Mouse (Mus musculus): ENCODE measurements around the gene Cit. TPM values are rescaled to one million over a fixed set of nuclear protein-coding genes. Genes with fewer than 3 reads are reported as not detected.

The Cit gene
- polyA plus RNA-seq, 1 experiment from 2014 or later, result 19.9 TPM

DNA sequence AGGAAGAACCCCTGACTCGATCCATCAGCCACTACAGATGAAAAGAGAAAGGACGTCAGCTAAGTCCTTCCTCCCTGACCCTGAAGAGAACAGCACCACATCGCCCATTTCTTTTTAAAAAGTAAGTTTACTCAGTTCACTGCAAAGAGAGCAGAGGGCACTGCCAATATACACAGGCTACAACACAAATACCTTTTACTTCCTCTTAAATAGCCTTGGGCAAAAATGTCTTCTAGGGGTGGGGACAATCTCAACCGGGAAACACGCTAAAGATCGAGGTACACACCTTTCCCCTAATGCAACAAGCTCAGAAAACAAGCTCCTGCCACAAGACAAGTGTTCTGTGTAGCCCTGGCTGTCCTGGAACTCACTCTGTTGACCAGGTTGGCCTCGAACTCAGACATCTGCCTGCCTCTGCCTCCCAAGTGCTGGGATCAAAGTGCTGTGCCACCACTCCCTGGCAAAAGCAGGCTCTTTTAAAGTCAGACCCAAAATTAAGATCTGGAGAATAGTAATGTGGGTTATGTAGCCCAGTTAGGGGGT, 177.7 kb downstream of the Cit start:
- peak overlapping the region; percentile 94 for H3K4me2 ChIP-seq
- no peaks in the 10 kb centered on the region for H3K9me3 ChIP-seq (replicated peaks)
- peaks cover 43% of the 10 kb centered on the region for H3K4me1 ChIP-seq (replicated peaks)
- ATAC-seq (replicated peaks; ENCODE audit: insufficient number of reproducible peaks, insufficient read depth, low FRiP score, low read depth), result no peak
- peak overlapping the region; percentile 84; the same call in 1 of the 2 replicates for H3K27ac ChIP-seq
- no peak overlapping the region for H3K9ac ChIP-seq
- 72% methylated on average over 7 of the region's 7 CpGs for WGBS
- 0 out of 2 replicates have a peak, but pooled peaks cover under 1% of the 10 kb centered on the region for H3K27me3 ChIP-seq
- H3K36me3 ChIP-seq, result peaks cover 27% of the 10 kb centered on the region
- peak overlapping the region; percentile 86 for H3K4me3 ChIP-seq

- peak overlapping the region; percentile 84 for H3K27ac ChIP-seq
- no peak for ATAC-seq (replicated peaks; ENCODE audit: insufficient number of reproducible peaks, insufficient read depth, low FRiP score, low read depth)
- peaks cover 21% of the 10 kb centered on the region for H3K36me3 ChIP-seq
- peak overlapping the region; percentile 78 for H3K9ac ChIP-seq
- peak overlapping the region; percentile 94 for H3K4me2 ChIP-seq
- WGBS, result 28% methylated on average over 8 of the region's 8 CpGs
- 0 out of 2 replicates have a peak, but pooled peaks cover 3% of the 10 kb centered on the region for H3K27me3 ChIP-seq
- peaks cover 43% of the 10 kb centered on the region for H3K4me1 ChIP-seq (replicated peaks)
- H3K9me3 ChIP-seq (replicated peaks), result no peaks in the 10 kb centered on the region
- peak overlapping the region; percentile 86 for H3K4me3 ChIP-seq
Measured at GRCm38 (mm10) chr5:116023251-116023661, 178.2 kb downstream of the Cit start.

GRCm38 (mm10) chr5:116023821-116024284, 178.8 kb downstream of the Cit start:
- peak overlapping the region; percentile 86 for H3K4me3 ChIP-seq
- peak; percentile 38 for ATAC-seq (replicated peaks; ENCODE audit: insufficient number of reproducible peaks, insufficient read depth, low FRiP score, low read depth)
- H3K4me1 ChIP-seq (replicated peaks), result peaks cover 37% of the 10 kb centered on the region
- peak overlapping the region; percentile 78 for H3K9ac ChIP-seq
- H3K36me3 ChIP-seq, result peaks cover 19% of the 10 kb centered on the region; the same call in 1 of the 2 replicates
- H3K27ac ChIP-seq, result peak overlapping the region; percentile 84
- H3K9me3 ChIP-seq (replicated peaks), result no peaks in the 10 kb centered on the region
- H3K4me2 ChIP-seq, result peak overlapping the region; percentile 94
- under 1% methylated on average over 28 of the region's 28 CpGs for WGBS
- 0 out of 2 replicates have a peak, but pooled peaks cover 3% of the 10 kb centered on the region for H3K27me3 ChIP-seq

DNA sequence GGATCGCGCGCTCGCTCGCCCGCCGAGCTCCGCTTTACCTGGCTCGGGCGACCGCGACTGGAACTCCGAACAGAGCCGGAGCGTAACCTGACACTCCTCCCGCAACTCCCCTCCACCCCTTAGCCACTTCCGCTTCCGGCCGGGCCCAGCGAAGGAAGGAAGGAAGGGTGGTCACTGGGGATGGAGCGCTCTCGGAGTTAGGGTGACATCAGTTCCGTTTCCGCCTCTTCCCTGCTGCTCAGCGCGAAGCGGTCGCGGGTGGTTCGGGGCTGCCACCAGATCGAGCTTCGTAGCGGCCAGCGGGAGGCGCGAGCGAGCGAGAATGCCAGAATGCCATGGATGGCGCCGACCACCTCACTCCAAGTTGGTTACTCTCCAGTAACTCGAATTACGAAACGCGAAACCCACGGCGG, 179.3 kb downstream of the Cit start, which contains the start of gene Prkab1:
Gene Prkab1 (minus strand): TSS at position 182 of the 413 bp plus-strand sequence.
- H3K9me3 ChIP-seq (replicated peaks), result no peaks in the 10 kb centered on the region
- peak within 1 kb of the TSS; percentile 86 for H3K4me3 ChIP-seq
- peak; percentile 94 for ATAC-seq (replicated peaks; ENCODE audit: insufficient number of reproducible peaks, insufficient read depth, low FRiP score, low read depth)
- peaks cover 14% of the 10 kb centered on the region; the same call in 1 of the 2 replicates for H3K36me3 ChIP-seq
- peaks cover 7% of the 10 kb centered on the region; the same call in 1 of the 2 replicates for H3K27me3 ChIP-seq
- peaks cover 32% of the 10 kb centered on the region for H3K4me1 ChIP-seq (replicated peaks)
- peak within 1 kb of the TSS; percentile 78 for H3K9ac ChIP-seq
- H3K27ac ChIP-seq, result peak within 1 kb of the TSS; percentile 84
- WGBS, result under 1% methylated on average over 39 of the region's 46 CpGs
- H3K4me2 ChIP-seq, result peak within 1 kb of the TSS; percentile 94

GRCm38 (mm10) chr5:116026107-116026506, 181.0 kb downstream of the Cit start:
- H3K4me2 ChIP-seq, result no peak overlapping the region
- 76% methylated on average over 5 of the region's 5 CpGs for WGBS

DNA sequence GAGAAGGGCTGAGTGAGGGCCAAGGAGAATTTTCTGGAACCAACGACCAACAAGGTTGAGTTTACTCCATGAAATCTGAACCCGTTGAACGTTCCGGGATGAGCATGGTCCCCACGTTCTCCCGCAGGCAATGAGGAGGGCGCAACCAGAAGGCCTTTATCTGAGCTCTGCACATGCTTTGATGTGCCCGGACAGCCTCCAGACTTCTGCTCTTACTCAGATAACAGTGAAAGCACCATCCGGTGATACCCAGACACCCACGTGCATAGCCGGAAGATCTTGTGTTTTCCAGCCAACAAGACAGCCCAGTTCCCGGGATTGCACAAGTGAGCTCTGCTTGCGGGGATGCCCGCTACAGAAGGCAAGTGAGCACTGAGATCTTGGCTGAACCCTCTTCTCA, 181.5 kb downstream of the Cit start:
- Histone ChIP-seq H3K4me2 (no peak overlapping the region), H3K4me3 (no peak overlapping the region), H3K4me1 (replicated peaks) (peaks cover 25% of the 10 kb centered on the region), H3K9ac (no peak overlapping the region), H3K27me3 (peaks cover 16% of the 10 kb centered on the region), H3K9me3 (replicated peaks) (no peaks in the 10 kb centered on the region), H3K27ac (no peak overlapping the region), H3K36me3 (no peaks in the 10 kb centered on the region)
- no peak for ATAC-seq (replicated peaks; ENCODE audit: insufficient number of reproducible peaks, insufficient read depth, low FRiP score, low read depth)
- 48% methylated on average over 14 of the region's 14 CpGs for whole genome bisulfite sequencing

More at GRCm38 (mm10) chr5:116026107-116026506, 181.0 kb downstream of the Cit start:
- no peaks in the 10 kb centered on the region for H3K36me3 ChIP-seq
- H3K4me3 ChIP-seq, result no peak overlapping the region
- no peaks in the 10 kb centered on the region for H3K9me3 ChIP-seq (replicated peaks)
- peaks cover 16% of the 10 kb centered on the region for H3K27me3 ChIP-seq
- H3K27ac ChIP-seq, result no peak overlapping the region
- H3K9ac ChIP-seq, result no peak overlapping the region
- no peak for ATAC-seq (replicated peaks; ENCODE audit: insufficient number of reproducible peaks, insufficient read depth, low FRiP score, low read depth)
- peaks cover 25% of the 10 kb centered on the region for H3K4me1 ChIP-seq (replicated peaks)

DNA sequence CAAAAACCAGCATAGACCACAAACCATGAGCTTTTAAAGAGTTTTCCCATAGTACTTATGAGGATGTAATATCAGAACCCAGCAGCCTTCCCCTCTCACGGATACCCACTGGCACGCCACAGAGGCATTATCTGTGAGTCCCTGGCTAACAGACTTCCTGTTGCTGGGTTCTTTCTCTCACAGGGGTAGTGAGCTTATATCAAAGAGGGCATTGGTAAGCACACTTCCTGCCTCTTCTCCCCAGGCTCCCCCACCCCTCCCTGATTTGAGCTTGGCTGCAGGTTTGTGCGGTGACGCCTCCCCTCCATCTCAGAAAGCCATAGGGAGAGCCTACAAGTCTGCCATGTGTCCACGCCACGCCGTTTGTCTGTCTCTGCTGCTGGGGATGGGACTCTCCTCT, 184.0 kb downstream of the Cit start:
- Histone ChIP-seq H3K9me3 (replicated peaks) (no peaks in the 10 kb centered on the region), H3K4me2 (no peak overlapping the region), H3K27ac (no peak overlapping the region), H3K36me3 (no peaks in the 10 kb centered on the region), H3K27me3 (peaks cover 16% of the 10 kb centered on the region), H3K4me3 (no peak overlapping the region), H3K4me1 (replicated peaks) (peaks cover 8% of the 10 kb centered on the region), H3K9ac (no peak overlapping the region)
- WGBS, result 34% methylated on average over 7 of the region's 7 CpGs
- ATAC-seq (replicated peaks; ENCODE audit: insufficient number of reproducible peaks, insufficient read depth, low FRiP score, low read depth), result no peak

GRCm38 (mm10) chr5:116030566-116031189, 185.6 kb downstream of the Cit start:
- 8% methylated on average over 19 of the region's 19 CpGs for WGBS
- Histone ChIP-seq H3K4me3 (0 out of 2 replicates have a peak overlapping the region, but pooled peaks have one; percentile 5), H3K4me1 (replicated peaks) (peaks cover 5% of the 10 kb centered on the region), H3K27me3 (peaks cover 16% of the 10 kb centered on the region), H3K9ac (no peak overlapping the region), H3K27ac (no peak overlapping the region), H3K4me2 (peak overlapping the region; percentile 46), H3K9me3 (replicated peaks) (no peaks in the 10 kb centered on the region), H3K36me3 (no peaks in the 10 kb centered on the region)
- ATAC-seq (replicated peaks; ENCODE audit: insufficient number of reproducible peaks, insufficient read depth, low FRiP score, low read depth), result no peak

- no peak overlapping the region for H3K27ac ChIP-seq
- peak overlapping the region; percentile 46 for H3K4me2 ChIP-seq
- WGBS, result 3% methylated on average over 14 of the region's 14 CpGs
- no peak overlapping the region for H3K9ac ChIP-seq
- H3K4me3 ChIP-seq, result no peak overlapping the region
- H3K36me3 ChIP-seq, result no peaks in the 10 kb centered on the region
- H3K27me3 ChIP-seq, result peaks cover 16% of the 10 kb centered on the region
- H3K9me3 ChIP-seq (replicated peaks), result no peaks in the 10 kb centered on the region
- peaks cover 5% of the 10 kb centered on the region for H3K4me1 ChIP-seq (replicated peaks)
- ATAC-seq (replicated peaks; ENCODE audit: insufficient number of reproducible peaks, insufficient read depth, low FRiP score, low read depth), result no peak
Measured at GRCm38 (mm10) chr5:116031190-116031577, 186.1 kb downstream of the Cit start.

DNA sequence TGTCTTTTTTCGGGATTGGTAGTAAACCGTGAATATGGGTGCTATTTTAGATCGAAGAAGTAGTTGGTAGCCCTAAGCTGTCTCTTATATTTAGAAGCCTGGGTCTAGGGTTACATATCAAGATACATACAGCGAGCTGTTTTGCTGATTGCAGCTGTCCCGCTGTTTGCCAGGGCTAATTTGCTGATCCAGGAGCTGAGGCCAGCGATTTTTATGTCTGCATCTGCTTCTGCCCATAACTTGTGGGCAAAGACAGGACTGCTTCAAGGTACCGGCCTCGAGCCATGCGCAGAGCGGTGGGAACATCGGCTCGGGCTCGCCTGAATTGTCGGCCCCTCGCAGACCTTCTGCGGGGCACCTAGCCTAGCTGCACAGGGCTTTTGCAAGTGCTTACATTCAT, 191.4 kb downstream of the Cit start:
- no peaks in the 10 kb centered on the region for H3K9me3 ChIP-seq (replicated peaks)
- H3K9ac ChIP-seq, result no peak overlapping the region
- no peak overlapping the region for H3K4me2 ChIP-seq
- 69% methylated on average over 16 of the region's 16 CpGs for WGBS
- no peak overlapping the region for H3K4me3 ChIP-seq
- peaks cover 4% of the 10 kb centered on the region; the same call in 1 of the 2 replicates for H3K27me3 ChIP-seq
- no peaks in the 10 kb centered on the region for H3K36me3 ChIP-seq
- no peak overlapping the region for H3K27ac ChIP-seq
- no peaks in the 10 kb centered on the region for H3K4me1 ChIP-seq (replicated peaks)
- ATAC-seq (replicated peaks; ENCODE audit: insufficient number of reproducible peaks, insufficient read depth, low FRiP score, low read depth), result no peak

GRCm38 (mm10) chr5:116037731-116038130, 192.7 kb downstream of the Cit start:
- 38% methylated on average over 12 of the region's 12 CpGs for WGBS
- Histone ChIP-seq H3K9ac (no peak overlapping the region), H3K4me1 (replicated peaks) (no peaks in the 10 kb centered on the region), H3K27me3 (peaks cover 4% of the 10 kb centered on the region; the same call in 1 of the 2 replicates), H3K4me2 (no peak overlapping the region), H3K27ac (no peak overlapping the region), H3K4me3 (no peak overlapping the region), H3K9me3 (replicated peaks) (no peaks in the 10 kb centered on the region), H3K36me3 (no peaks in the 10 kb centered on the region)
- ATAC-seq (replicated peaks; ENCODE audit: insufficient number of reproducible peaks, insufficient read depth, low FRiP score, low read depth), result no peak

Measured in heart, embryonic 15.5 days (tissue).